Mouse (Mus musculus): Measurements from ENCODE around the gene Kcnn3. TPM values are rescaled to one million over a fixed set of nuclear protein-coding genes. Genes with fewer than 3 reads are reported as not detected.

Kcnn3 gene
- polyA plus RNA-seq, 1 experiment from 2014 or later = 0.74 TPM

- peaks cover 47% of the 10 kb centered on the region for H3K4me1 ChIP-seq
- H3K9me3 ChIP-seq (replicated peaks) = no peaks in the 10 kb centered on the region
- H3K27me3 ChIP-seq (ENCODE audit: low read depth, poor library complexity, severe bottlenecking) = 0 out of 2 replicates have a peak, but pooled peaks cover 3% of the 10 kb centered on the region
- H3K36me3 ChIP-seq = no peaks in the 10 kb centered on the region
- no peak overlapping the region for H3K4me3 ChIP-seq
- 49% methylated on average over 4 of the region's 4 CpGs for WGBS
- H3K27ac ChIP-seq = no peak overlapping the region
- no peak for DNase-seq (ENCODE audit: low spot score)
These were observed 64.3 kb downstream of the Kcnn3 start for GRCm38 (mm10) chr3:89584254-89584653.

DNA sequence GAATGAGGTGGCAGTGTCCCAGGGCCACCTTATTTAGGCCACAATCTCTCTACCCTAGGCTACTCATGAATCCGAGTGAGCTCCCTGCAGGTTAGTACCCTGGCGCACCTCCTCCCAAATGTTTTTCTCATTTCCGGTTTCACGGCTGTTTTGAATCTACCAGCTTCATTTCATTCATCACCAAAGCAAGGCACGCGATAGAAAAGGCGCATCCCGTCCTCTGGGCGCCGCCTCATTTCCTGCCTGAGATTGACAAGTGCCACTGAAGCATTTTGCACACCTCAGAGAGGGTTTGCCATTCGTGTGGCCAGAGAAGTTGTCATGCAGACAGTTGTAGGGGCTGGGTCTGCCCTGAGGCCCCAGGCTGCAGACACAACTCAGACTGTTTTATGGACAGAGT is 68.5 kb downstream of the Kcnn3 start:
- Histone ChIP-seq H3K4me1 (peaks cover 42% of the 10 kb centered on the region), H3K36me3 (no peaks in the 10 kb centered on the region), H3K9me3 (replicated peaks) (no peaks in the 10 kb centered on the region), H3K27ac (no peak overlapping the region), H3K27me3 (ENCODE audit: low read depth, poor library complexity, severe bottlenecking) (no peaks in the 10 kb centered on the region), H3K4me3 (no peak overlapping the region)
- 77% methylated on average over 11 of the region's 11 CpGs for WGBS
- no peak for DNase-seq (ENCODE audit: low spot score)

- 81% methylated on average over 3 of the region's 3 CpGs for WGBS
- H3K27ac ChIP-seq = no peak overlapping the region
- no peak for DNase-seq (ENCODE audit: low spot score)
- no peaks in the 10 kb centered on the region for H3K36me3 ChIP-seq
- peaks cover 37% of the 10 kb centered on the region for H3K4me1 ChIP-seq
- no peaks in the 10 kb centered on the region for H3K27me3 ChIP-seq (ENCODE audit: low read depth, poor library complexity, severe bottlenecking)
- H3K4me3 ChIP-seq = no peak overlapping the region
- H3K9me3 ChIP-seq (replicated peaks) = no peaks in the 10 kb centered on the region
These were observed 69.4 kb downstream of the Kcnn3 start for GRCm38 (mm10) chr3:89589321-89589720.

DNA sequence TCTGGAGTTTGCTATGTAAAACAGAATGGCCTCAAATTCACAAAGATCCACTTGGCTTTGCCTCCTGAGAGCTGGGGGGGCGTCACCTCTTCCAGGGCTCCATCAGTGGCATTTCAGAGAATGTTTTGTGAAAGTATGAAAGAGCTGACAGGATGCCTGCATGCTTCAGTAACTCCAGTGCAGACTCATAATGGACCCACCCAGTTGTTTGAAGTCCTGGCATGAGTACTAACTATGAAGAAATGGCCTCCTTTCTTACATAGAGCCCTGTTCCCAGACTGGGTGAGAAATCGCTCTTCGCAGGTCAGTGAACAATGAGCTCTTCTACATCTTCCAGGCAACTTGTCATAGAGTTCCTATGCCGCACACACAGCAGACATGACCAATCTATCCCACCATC is 70.4 kb downstream of the Kcnn3 start:
- no peak for DNase-seq (ENCODE audit: low spot score)
- Histone ChIP-seq H3K9me3 (replicated peaks) (no peaks in the 10 kb centered on the region), H3K27ac (no peak overlapping the region), H3K4me3 (no peak overlapping the region), H3K27me3 (ENCODE audit: low read depth, poor library complexity, severe bottlenecking) (no peaks in the 10 kb centered on the region), H3K36me3 (no peaks in the 10 kb centered on the region), H3K4me1 (peaks cover 43% of the 10 kb centered on the region)
- WGBS = 94% methylated on average over 4 of the region's 4 CpGs

GRCm38 (mm10) chr3:89591461-89591860 is 71.5 kb downstream of the Kcnn3 start:
- DNase-seq (ENCODE audit: low spot score) = no peak
- 65% methylated on average over 3 of the region's 3 CpGs for WGBS
- Histone ChIP-seq H3K9me3 (replicated peaks) (no peaks in the 10 kb centered on the region), H3K4me3 (no peak overlapping the region), H3K27me3 (ENCODE audit: low read depth, poor library complexity, severe bottlenecking) (no peaks in the 10 kb centered on the region), H3K4me1 (peaks cover 43% of the 10 kb centered on the region), H3K36me3 (no peaks in the 10 kb centered on the region), H3K27ac (no peak overlapping the region)

GRCm38 (mm10) chr3:89592809-89593208 is 72.8 kb downstream of the Kcnn3 start:
- DNase-seq (ENCODE audit: low spot score) = no peak
- H3K4me1 ChIP-seq = peaks cover 40% of the 10 kb centered on the region

DNA sequence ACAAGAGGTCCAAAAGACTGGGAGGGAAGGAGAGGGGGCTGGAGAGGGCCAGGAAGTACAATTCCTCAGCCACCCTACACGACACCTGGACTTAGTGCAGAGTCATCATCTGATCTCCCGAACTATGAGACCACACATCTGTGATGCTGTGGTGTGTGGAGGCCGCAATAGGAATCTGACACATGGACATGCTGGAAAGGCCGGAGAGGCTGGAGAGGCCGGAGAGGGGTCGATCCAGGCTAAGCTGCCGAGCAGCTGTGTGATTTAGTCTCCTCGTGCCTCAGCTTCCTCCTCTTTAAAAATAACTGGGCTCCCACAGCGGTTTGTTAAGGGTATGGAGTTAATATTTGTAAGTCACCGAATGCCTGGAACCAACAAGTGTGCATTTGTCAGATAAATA is 73.6 kb downstream of the Kcnn3 start:
- peaks cover 33% of the 10 kb centered on the region for H3K4me1 ChIP-seq
- H3K27me3 ChIP-seq (ENCODE audit: low read depth, poor library complexity, severe bottlenecking) = no peaks in the 10 kb centered on the region
- DNase-seq (ENCODE audit: low spot score) = no peak
- 69% methylated on average over 10 of the region's 10 CpGs for WGBS
- H3K36me3 ChIP-seq = no peaks in the 10 kb centered on the region
- H3K27ac ChIP-seq = no peak overlapping the region
- no peaks in the 10 kb centered on the region for H3K9me3 ChIP-seq (replicated peaks)
- no peak overlapping the region for H3K4me3 ChIP-seq

More at GRCm38 (mm10) chr3:89592809-89593208, 72.8 kb downstream of the Kcnn3 start:
- Histone ChIP-seq H3K27me3 (ENCODE audit: low read depth, poor library complexity, severe bottlenecking) (no peaks in the 10 kb centered on the region), H3K9me3 (replicated peaks) (no peaks in the 10 kb centered on the region), H3K36me3 (no peaks in the 10 kb centered on the region), H3K4me3 (no peak overlapping the region), H3K27ac (no peak overlapping the region)
- 79% methylated on average over 11 of the region's 11 CpGs for WGBS

GRCm38 (mm10) chr3:89598361-89598760 is 78.4 kb downstream of the Kcnn3 start:
- Histone ChIP-seq H3K27me3 (ENCODE audit: low read depth, poor library complexity, severe bottlenecking) (no peaks in the 10 kb centered on the region), H3K27ac (no peak overlapping the region), H3K9me3 (replicated peaks) (no peaks in the 10 kb centered on the region; the same call in 1 of the 2 replicates), H3K36me3 (no peaks in the 10 kb centered on the region), H3K4me1 (peaks cover 21% of the 10 kb centered on the region), H3K4me3 (no peak overlapping the region)
- WGBS = 89% methylated on average over 7 of the region's 7 CpGs
- no peak for DNase-seq (ENCODE audit: low spot score)

DNA sequence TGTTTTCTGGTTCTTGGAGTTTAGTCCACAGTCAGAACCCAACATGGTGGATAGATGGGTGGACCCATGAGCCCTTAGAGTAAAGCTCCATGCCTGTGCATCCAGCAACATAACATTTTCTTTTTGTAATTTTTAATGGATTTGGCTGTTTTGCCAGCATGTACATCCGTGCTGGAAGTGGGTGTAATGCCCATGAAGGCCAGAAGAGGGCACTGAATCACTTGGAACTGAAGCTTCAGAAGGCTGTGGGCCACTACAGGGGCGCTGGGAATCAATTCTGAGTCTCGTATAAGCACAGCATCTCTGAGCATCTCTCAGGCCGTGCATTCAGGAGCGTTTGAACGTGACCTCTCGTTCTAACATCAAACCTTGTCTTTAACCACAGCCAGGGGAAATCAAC is 79.0 kb downstream of the Kcnn3 start:
- WGBS = 95% methylated on average over 7 of the region's 7 CpGs
- DNase-seq (ENCODE audit: low spot score) = no peak
- Histone ChIP-seq H3K4me3 (no peak overlapping the region), H3K9me3 (replicated peaks) (no peaks in the 10 kb centered on the region; the same call in 1 of the 2 replicates), H3K27ac (no peak overlapping the region), H3K27me3 (ENCODE audit: low read depth, poor library complexity, severe bottlenecking) (no peaks in the 10 kb centered on the region), H3K4me1 (peaks cover 17% of the 10 kb centered on the region), H3K36me3 (no peaks in the 10 kb centered on the region)

DNA sequence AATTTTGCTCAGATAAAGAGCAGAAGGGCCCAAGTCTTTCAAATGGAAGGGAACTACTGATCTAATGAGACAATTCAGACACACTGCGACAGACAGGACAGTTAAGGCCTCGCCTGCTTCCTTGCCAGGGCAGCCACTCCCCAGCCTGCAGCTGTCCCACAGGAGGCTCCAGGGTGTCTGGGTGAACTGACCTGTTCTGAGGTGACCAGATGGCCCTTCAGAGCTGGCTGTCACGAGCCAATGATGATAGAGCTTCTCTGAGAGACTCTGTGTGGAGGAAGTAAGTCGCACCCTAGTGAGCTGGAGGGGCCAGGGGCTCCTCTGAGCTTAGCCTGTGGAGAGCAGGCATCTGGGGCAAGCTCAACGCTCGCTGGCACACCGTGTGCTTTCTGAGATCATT is 81.1 kb downstream of the Kcnn3 start:
- 20% methylated on average over 7 of the region's 7 CpGs for WGBS
- no peak overlapping the region for H3K27ac ChIP-seq
- DNase-seq (ENCODE audit: low spot score) = peak; percentile 39

DNA sequence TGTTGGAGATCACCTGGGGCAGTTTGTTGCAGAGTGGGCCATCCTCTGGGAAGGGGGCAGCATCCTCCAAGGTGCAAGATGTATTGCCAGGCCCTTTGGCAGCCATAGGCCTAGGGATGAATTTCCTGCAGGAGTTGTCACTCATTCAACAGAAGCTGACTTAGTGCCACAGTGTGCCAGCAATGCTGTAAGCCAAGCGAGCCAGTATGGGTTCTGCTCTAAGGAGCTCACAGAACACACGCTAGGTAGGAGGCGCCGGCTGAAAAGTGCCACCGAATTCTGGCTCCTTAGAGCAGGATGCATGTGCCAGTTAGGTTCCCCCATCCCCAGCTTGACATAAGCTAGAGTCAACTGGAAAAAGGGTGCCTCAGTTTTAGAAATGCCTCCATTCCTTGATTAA is 83.3 kb downstream of the Kcnn3 start:
- WGBS = 93% methylated on average over 5 of the region's 5 CpGs
- Histone ChIP-seq H3K27ac (no peak overlapping the region), H3K36me3 (no peaks in the 10 kb centered on the region), H3K27me3 (ENCODE audit: low read depth, poor library complexity, severe bottlenecking) (no peaks in the 10 kb centered on the region), H3K4me3 (no peak overlapping the region), H3K4me1 (peaks cover 13% of the 10 kb centered on the region), H3K9me3 (replicated peaks) (no peaks in the 10 kb centered on the region; the same call in 1 of the 2 replicates)
- DNase-seq (ENCODE audit: low spot score) = no peak

More for the DNA sequence above, 81.1 kb downstream of the Kcnn3 start:
- H3K4me1 ChIP-seq = peaks cover 8% of the 10 kb centered on the region
- H3K36me3 ChIP-seq = no peaks in the 10 kb centered on the region
- no peaks in the 10 kb centered on the region for H3K27me3 ChIP-seq (ENCODE audit: low read depth, poor library complexity, severe bottlenecking)
- H3K4me3 ChIP-seq = no peak overlapping the region
- H3K9me3 ChIP-seq (replicated peaks) = no peaks in the 10 kb centered on the region; the same call in 1 of the 2 replicates

GRCm38 (mm10) chr3:89605235-89605634 is 85.3 kb downstream of the Kcnn3 start:
- H3K4me1 ChIP-seq = peaks cover 13% of the 10 kb centered on the region
- no peaks in the 10 kb centered on the region for H3K27me3 ChIP-seq (ENCODE audit: low read depth, poor library complexity, severe bottlenecking)
- H3K9me3 ChIP-seq (replicated peaks) = no peaks in the 10 kb centered on the region
- 85% methylated on average over 5 of the region's 5 CpGs for WGBS
- no peak overlapping the region for H3K4me3 ChIP-seq
- H3K36me3 ChIP-seq = no peaks in the 10 kb centered on the region
- no peak for DNase-seq (ENCODE audit: low spot score)
- no peak overlapping the region for H3K27ac ChIP-seq

DNA sequence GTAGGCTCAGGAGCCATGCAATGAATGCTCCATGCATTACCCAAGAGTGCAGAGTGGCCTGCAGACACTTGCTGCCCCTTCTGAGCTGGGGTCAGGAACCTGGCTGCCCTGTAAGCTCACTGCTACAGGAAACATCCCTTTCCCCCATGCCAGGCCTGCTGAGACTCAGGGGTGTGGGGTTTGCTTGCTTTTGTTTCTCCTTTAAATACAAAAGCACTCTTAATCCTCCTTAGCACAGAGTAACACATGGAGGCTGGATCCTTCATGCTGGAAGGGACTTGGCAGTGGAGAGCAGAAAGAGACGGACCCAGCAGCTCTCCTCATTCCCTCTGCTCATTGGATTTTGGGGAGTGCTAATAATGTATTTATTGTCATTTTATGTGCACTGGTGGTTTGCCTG is 87.4 kb downstream of the Kcnn3 start:
- peaks cover 5% of the 10 kb centered on the region; the same call in 1 of the 2 replicates for H3K4me1 ChIP-seq
- no peaks in the 10 kb centered on the region for H3K36me3 ChIP-seq
- 69% methylated on average over 1 of the region's 1 CpGs for WGBS
- H3K27me3 ChIP-seq (ENCODE audit: low read depth, poor library complexity, severe bottlenecking) = no peaks in the 10 kb centered on the region
- H3K27ac ChIP-seq = no peak overlapping the region
- no peaks in the 10 kb centered on the region for H3K9me3 ChIP-seq (replicated peaks)
- H3K4me3 ChIP-seq = no peak overlapping the region
- DNase-seq (ENCODE audit: low spot score) = no peak

DNA sequence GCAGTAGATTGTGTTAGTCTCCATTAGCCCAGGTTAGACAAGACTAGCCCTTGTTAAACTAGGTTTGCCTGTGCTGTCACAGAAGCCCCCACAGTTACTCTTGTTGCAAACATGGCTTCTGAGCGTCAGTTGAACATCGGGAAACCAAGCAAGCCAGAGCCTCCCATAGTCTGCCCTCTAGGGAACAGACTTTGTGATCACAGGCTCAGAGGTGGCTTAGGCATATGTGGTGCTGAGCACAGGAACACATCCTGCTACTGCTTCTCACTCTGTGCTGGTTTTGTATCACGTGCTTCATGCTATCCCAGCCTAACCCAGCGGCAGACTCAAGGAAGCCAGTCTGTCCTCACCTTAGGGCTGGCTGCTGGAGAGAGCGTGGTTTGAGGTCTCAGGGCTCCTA is 92.1 kb downstream of the Kcnn3 start:
- Histone ChIP-seq H3K27ac (no peak overlapping the region), H3K4me3 (no peak overlapping the region)
- 78% methylated on average over 5 of the region's 5 CpGs for WGBS

More for the DNA sequence above, 92.1 kb downstream of the Kcnn3 start:
- H3K27me3 ChIP-seq (ENCODE audit: low read depth, poor library complexity, severe bottlenecking) = no peaks in the 10 kb centered on the region
- no peaks in the 10 kb centered on the region for H3K9me3 ChIP-seq (replicated peaks)
- H3K36me3 ChIP-seq = no peaks in the 10 kb centered on the region
- no peak for DNase-seq (ENCODE audit: low spot score)
- peaks cover 8% of the 10 kb centered on the region; the same call in 1 of the 2 replicates for H3K4me1 ChIP-seq

All from limb, embryonic 10.5 days (tissue).